Mouse (Mus musculus): Measurements from ENCODE around the gene Olfr552. TPM values are rescaled to one million over a fixed set of nuclear protein-coding genes. Genes with fewer than 3 reads are reported as not detected.
"Not testable (repeated sequence)": the region's sequence is repeated elsewhere in the genome, so short reads cannot be mapped to it uniquely, and the experiment has no call there.

The Olfr552 gene
- polyA plus RNA-seq, 1 experiment = not detected

- Histone ChIP-seq H3K4me1 (replicated peaks; ENCODE audit: control insufficient read depth, insufficient read depth, low read length) (no peaks in the 10 kb centered on the region), H3K36me3 (ENCODE audit: control insufficient read depth, insufficient read depth, low read length) (no peaks in the 10 kb centered on the region), H3K27me3 (ENCODE audit: control insufficient read depth, insufficient read depth, low read length) (no peaks in the 10 kb centered on the region), H3K4me3 (ENCODE audit: control insufficient read depth, insufficient read depth, low read length) (no peak within 1 kb of the TSS), H3K27ac (ENCODE audit: control insufficient read depth, insufficient read depth, low read length) (no peak within 1 kb of the TSS)
- DNase-seq = no peak
- TF ChIP-seq POLR2A (IDR thresholded peaks at IDR 0.05; ENCODE audit: control insufficient read depth, extremely low read depth, insufficient read depth, low read length, poor library complexity) = no peak
- no peak for TF ChIP-seq CTCF (IDR thresholded peaks at IDR 0.05; ENCODE audit: borderline replicate concordance, control insufficient read depth, extremely low read depth, insufficient read depth, low read length, poor library complexity)
- 86% methylated on average over 1 of the region's 1 CpGs for WGBS
These were observed 40.6 kb downstream of the Olfr552 start, which contains the start of gene Olfr554 for GRCm38 (mm10) chr7:102638132-102638531. TSS of gene Olfr554 (plus strand) at chr7:102638432.

GRCm38 (mm10) chr7:102644945-102645344 lies 47.4 kb downstream of the Olfr552 start:
- WGBS = 90% methylated on average over 4 of the region's 4 CpGs
- H3K27ac ChIP-seq (ENCODE audit: control insufficient read depth, insufficient read depth, low read length); H3K4me3 ChIP-seq (ENCODE audit: control insufficient read depth, insufficient read depth, low read length); H3K4me1 ChIP-seq (replicated peaks; ENCODE audit: control insufficient read depth, insufficient read depth, low read length); DNase-seq; H3K36me3 ChIP-seq (ENCODE audit: control insufficient read depth, insufficient read depth, low read length); H3K27me3 ChIP-seq (ENCODE audit: control insufficient read depth, insufficient read depth, low read length): not testable (repeated sequence)

Other genes starting within 250 kb of the Olfr552 start
- 46.3 and 67.1 TPM in 2 replicates for gene Rrm1, start 156.1 kb upstream of the Olfr552 start, polyA plus RNA-seq (2012; rRNA removed)
- not detected in 2 replicates for gene Olfr543, start 116.1 kb upstream of the Olfr552 start, polyA plus RNA-seq (2012; rRNA removed)
- gene Olfr544, start 109.5 kb upstream of the Olfr552 start, polyA plus RNA-seq (2012; rRNA removed) = not detected in 2 replicates
- not detected in 2 replicates for gene Olfr545, start 98.2 kb upstream of the Olfr552 start, polyA plus RNA-seq (2012; rRNA removed)
- gene Olfr547, start 63.0 kb upstream of the Olfr552 start, polyA plus RNA-seq (2012; rRNA removed) = not detected in 2 replicates
- gene Olfr548-ps1, start 56.9 kb upstream of the Olfr552 start, polyA plus RNA-seq (2012; rRNA removed) = not detected in 2 replicates
- not detected in 2 replicates for gene Olfr549, start 47.9 kb upstream of the Olfr552 start, polyA plus RNA-seq (2012; rRNA removed)
- gene Trim21, start 32.3 kb upstream of the Olfr552 start, polyA plus RNA-seq (2012; rRNA removed) = 20.4 and 23.6 TPM in 2 replicates
- gene Olfr550, start 26.3 kb upstream of the Olfr552 start, polyA plus RNA-seq (2012; rRNA removed) = 0.13 TPM in 1 of 2 replicates, not detected in the other
- gene Olfr551, start 5.9 kb upstream of the Olfr552 start, polyA plus RNA-seq (2012; rRNA removed) = not detected in 2 replicates
- not detected in 2 replicates for gene Olfr553, start 20.4 kb downstream of the Olfr552 start, polyA plus RNA-seq (2012; rRNA removed)
- not detected in 2 replicates for gene Olfr554, start 40.7 kb downstream of the Olfr552 start, polyA plus RNA-seq (2012; rRNA removed)
- gene Olfr555, start 61.1 kb downstream of the Olfr552 start, polyA plus RNA-seq (2012; rRNA removed) = not detected in 2 replicates
- gene Olfr556, start 67.1 kb downstream of the Olfr552 start, polyA plus RNA-seq (2012; rRNA removed) = not detected in 2 replicates
- 14.0 and 16.3 TPM in 2 replicates for gene Trim68, start 89.6 kb downstream of the Olfr552 start, polyA plus RNA-seq (2012; rRNA removed)
- gene Olfr557, start 98.1 kb downstream of the Olfr552 start, polyA plus RNA-seq (2012; rRNA removed) = not detected in 2 replicates
- 0.11 and 0.49 TPM in 2 replicates for gene Olfr558, start 104.4 kb downstream of the Olfr552 start, polyA plus RNA-seq (2012; rRNA removed)
- gene Olfr33, start 121.3 kb downstream of the Olfr552 start, polyA plus RNA-seq (2012; rRNA removed) = not detected in 2 replicates
- gene Olfr559, start 129.7 kb downstream of the Olfr552 start, polyA plus RNA-seq (2012; rRNA removed) = not detected in 2 replicates
- gene Olfr560, start 161.6 kb downstream of the Olfr552 start, polyA plus RNA-seq (2012; rRNA removed) = not detected in 2 replicates
- gene Olfr78, start 161.7 kb downstream of the Olfr552 start, polyA plus RNA-seq (2012; rRNA removed) = 0.29 and 0.32 TPM in 2 replicates
- not detected in 2 replicates for gene Olfr561, start 173.5 kb downstream of the Olfr552 start, polyA plus RNA-seq (2012; rRNA removed)
- not detected in 2 replicates for gene Olfr564, start 205.7 kb downstream of the Olfr552 start, polyA plus RNA-seq (2012; rRNA removed)

All from thymus, adult 2 months (tissue).